Mouse (Mus musculus) cerebellum, adult 8-10 months (tissue): ENCODE results near the gene Afmid.
"Not testable (repeated sequence)": the region's sequence is repeated elsewhere in the genome, so short reads cannot be mapped to it uniquely, and the experiment has no call there.

Experiments used
- DNase-seq: peaks from one replicate; pipeline ENCODE4 v3.0.0; 2022

The Afmid gene

DNA sequence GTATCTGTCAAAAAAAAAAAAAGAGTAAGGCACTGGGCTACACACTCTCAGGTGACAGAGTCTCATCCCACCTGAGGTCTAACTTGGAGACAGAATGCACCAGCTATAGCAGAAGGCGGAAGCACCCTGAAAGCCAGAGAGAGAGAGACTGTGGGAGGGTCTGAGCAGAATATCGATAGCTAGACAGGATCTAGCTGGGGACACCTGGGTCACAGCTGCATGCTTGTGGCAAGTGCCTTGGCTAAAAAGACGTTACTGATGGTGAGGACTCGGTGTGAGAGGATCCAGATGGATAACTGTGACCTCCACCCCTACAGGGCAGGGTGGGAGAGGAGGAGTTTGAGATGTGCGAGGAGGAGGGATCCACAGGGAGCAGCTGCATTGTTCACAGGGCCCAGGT lies 28.8 kb upstream of the Afmid start:
- DNase-seq: no peak

DNA sequence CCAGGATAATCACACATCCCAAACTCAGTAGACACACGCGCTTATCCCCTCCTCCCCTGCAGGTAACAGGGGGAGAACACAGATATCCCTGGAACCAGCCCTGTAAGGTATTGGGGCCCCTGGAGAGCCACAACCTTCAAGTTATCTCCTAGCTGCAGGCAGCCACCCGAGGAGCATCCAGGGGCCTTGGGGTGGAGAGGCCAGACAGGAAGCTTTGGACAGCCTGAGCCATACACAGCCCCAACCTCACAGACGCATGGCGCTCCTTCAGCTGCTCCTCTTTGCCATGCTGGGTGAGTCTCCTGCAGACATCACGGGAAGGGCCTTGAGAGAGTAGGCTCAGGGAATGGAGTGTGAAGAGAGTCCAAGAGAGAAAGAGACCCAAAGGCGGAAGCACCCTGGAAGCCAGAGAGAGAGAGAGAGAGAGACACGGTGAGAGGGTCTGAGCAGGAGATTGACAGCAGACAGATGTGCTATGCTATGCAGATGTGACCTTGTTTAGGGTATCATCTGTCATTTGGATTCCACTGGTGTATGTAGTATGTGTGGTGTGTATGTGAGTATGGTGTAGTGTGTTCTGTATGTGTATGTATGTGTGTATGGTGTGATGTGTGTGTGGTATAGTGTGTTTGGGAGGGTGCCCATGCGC lies 28.1 kb upstream of the Afmid start, which contains the start of gene 6030468B19Rik:
6030468B19Rik (plus strand) TSS at position 150 of the 649 bp plus-strand sequence.
- no peak for DNase-seq

DNA sequence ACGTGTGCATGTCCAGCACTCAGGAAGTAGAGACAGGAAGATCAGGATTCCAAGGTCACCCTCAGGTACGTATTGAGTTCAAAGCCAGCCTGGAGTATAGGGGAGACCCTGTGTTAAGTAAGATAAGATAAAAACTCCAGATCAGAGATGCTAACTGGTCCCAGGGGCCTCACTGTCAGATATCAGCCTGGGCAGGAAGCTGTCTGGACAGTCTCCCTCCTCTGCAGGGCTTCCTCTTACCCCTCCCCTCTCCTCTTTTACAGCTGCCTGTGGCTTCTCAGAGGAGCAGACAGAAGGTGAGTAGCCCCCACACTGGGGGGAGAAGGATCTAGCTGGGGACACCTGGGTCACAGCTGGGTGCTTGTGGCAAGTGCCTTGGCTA lies 27.6 kb upstream of the Afmid start:
- DNase-seq: no peak

DNA sequence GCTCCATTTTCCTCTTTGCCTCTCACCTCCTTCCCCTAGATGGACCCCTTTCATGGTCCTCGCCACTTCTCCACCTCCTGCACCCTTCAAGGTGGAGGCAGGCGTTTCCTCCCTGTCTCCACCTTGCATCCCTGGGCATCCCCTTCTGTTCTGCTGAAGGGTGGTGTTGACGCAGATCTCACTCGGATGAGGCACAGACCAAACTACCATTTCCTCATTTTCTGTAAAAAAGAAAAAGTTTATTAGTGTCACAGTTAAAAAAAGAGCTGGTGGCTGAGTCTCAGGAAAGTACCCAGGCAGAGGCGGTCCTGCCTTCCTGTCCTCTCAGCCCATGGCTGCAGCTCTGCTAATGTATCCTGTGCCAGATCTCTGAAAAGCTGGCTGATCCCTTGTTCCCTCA lies 26.6 kb upstream of the Afmid start:
- DNase-seq: no peak

DNA sequence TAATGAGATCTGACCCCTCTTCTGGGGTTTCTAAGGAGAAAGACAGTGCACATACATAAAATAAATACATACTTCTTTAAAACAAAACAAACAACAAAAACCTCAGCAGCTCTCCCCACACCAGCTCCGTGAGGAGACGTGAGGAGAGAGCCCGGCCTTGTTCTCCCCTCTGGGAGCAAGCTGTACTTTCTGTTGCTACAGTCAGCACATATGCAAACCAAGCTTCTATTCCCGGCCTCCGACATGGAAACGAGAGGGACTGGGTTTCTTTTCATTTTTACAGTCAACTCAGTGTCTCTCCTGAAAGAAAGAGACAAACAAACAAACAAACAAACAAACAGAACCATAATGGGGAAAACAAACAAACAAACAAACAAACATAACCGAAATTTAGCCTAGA lies 25.7 kb upstream of the Afmid start:
- DNase-seq: no peak

DNA sequence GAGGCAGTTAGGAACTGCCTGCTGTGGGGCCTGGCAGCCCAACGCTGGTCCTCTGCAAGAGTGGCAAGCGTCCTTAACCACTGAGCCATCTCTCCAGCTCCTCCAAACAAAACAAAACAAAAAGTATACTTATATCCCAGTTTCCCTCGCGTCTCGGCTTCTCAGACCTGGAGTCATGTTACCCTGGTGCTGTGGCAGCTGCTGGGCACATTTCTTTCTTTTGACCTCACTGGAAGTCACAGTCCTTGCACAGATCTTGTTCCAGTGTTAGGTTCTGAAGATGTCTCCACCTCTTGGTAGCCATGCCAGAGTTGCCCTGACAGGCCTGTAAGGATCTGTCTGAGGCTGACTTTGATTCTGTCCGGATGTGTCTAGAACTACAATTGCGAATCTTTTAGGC lies 24.1 kb upstream of the Afmid start:
- no peak for DNase-seq

DNA sequence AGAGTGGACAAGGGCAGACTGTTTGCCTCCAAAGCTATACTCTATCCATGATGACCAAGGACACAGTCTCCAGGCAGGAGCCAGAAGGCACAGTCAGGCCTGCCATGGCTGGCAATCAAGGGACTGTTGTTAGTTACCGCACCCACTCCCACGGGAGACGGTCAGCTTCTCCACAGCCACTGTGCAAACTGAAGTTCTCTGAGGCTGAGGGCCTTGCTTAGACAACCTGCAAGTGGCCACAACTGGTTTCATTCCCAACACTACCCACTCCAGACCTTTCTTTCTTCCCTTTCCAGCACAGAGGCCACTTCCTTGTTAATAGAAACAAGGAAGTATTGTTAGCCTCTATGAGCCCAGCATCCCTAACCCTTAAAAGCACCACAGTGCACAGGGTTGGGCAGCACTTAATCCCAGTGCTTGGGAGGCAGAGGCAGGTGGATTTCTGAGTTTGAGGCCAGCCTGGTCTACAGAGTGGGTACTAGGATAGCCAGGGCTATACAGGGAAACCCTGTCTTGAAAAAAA lies 22.5 kb upstream of the Afmid start:
- no peak for DNase-seq

DNA sequence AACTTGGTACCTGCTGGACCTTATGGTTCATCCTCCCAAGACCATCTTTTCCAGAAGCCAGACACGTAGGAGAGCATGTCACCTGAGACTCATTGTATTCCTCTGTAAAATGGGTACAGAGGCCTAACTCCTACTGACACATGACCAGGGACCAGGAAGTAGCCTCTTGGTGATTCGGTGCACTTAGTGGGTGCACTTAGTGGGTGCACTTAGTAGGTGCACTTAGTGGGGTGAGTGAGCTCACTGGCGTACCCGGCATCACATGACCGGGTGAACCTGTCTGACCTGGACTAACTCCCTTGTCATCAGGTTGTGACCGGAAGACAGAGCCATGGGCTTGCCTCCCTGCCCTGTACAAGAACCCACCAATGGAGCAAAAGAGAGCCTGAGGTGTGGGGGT lies 18.9 kb upstream of the Afmid start:
- DNase-seq: no peak

DNA sequence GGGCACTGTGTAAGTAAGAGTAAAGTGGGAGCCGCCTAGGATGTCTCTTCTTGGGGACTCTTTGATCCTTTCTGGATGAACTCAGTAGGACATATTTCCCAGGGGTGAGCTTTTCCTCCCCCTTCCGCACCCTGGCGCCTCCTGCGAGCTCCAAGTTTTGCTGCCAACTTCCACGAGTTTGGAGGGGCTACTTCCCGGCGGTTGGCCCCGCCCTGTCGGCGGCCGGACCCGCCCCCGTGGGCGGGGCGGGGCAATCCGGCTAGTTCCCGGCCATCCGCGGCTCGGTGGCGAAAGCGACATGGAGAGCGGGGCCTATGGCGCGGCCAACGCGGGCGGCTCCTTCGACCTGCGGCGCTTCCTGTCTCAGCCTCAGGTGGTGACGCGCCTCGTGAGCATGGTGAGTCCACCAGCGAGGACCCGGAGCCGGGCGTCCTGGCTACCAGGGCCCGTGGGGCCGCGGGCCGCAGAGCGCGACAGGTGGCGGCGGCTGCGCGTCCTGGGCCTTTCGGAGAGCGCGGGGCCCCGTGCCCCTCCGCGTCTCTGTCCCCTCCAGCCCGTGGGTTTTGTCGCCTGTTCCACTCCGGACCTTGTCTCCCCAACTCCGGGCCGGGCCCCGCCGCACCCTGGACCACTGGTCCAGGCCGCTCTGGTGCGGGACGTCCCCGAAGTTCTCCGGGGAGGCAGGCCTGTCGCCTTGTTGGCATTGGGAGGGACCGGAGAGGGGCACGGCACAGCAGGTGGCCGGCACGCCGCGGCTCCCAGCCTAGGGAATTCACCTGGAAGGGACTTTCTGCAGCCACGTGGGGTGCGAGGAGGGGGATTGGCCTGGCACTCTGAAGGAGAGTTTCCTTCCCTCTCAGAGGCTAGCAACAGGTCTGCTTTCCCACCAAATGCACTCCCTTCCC lies 16.1 kb upstream of the Afmid start, which contains the start of the genes Gm20708 and Syngr2:
Gm20708 (plus strand) TSS at position 262 of the 905 bp plus-strand sequence.
Syngr2 (plus strand) TSS at position 262 of the 905 bp plus-strand sequence.
- DNase-seq: peak; percentile 19

DNA sequence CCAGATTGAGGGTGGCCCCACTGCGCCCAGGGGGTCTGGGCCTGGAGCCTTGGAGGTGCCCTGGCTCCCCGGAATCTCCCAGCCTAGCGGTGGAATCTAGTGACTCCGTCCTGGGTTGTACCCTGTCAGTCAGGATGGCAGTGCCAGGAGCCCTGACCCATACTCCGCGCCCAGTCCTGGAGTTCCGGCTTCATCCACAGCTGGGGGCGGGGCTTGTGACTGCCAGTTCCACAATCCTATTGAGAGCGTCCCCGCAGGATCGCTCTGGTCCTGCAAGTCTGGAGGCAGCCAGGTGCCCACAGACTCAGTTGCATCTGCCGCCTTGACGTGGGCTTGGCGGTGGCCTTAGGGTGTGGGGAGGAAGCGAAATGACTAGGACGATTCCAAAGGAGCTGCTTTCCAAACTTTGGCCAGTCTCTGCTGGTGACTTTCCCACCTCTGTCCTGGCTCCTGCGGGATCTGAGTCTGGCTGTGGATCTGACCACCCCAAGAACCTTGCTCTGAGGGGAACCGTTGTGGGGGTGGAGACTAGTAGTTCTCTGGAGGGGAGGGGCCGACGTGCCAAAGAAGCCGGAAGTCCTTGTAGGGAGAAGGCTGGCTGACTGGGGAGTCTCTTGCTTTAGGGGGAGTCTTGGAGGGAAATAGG lies 15.2 kb upstream of the Afmid start:
- DNase-seq: no peak

DNA sequence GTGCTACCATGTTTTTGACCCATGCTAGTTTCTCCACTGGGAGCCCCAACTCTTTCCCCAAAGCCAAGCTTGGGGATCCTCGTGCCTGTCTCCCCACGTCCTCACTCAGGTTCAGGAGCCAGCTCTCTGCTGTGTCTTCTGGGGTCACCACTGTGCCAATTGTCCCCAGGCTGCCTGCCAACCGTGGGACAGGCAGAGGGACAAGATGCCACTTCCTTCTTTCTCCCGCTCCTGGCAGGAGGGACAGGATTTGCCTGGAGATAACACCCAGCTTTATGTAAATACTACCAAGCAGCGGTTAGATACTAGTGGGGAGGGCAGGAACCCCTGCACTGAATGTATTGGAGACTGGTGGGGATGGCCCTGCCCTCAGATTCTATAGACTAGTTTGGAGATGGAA lies 11.9 kb upstream of the Afmid start:
- DNase-seq: no peak

DNA sequence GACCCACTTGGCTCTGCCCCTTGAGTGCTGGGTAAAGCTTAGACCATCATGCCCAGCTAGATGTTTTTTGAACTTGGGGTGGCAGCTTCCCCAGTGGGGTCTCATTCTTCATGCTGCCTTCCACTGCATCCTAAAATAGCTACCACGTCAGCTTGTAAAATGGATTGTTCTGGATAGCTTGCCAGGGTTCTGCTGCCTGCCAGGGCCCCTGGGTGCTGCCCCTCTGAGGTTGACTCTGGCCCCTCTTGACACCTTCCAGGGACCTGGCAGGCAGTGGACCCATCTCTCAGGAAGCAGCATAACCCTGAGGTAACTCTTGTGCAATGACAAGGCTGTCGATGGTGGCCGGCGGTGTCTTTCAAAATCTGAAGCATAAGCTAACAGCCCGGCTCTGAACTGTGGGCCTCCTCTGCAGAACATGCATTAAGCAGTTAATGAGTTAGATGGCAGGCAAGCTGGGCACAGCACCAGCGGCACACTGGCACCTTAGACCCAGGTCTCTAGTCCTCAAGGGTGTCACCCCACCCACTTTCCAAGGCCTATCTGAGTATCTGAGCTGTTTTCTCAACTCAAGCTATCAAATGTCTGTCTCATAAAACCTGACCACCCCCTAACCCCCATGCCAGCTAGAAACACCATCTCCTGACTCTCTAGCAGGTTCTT lies 10.9 kb upstream of the Afmid start:
- no peak for DNase-seq

DNA sequence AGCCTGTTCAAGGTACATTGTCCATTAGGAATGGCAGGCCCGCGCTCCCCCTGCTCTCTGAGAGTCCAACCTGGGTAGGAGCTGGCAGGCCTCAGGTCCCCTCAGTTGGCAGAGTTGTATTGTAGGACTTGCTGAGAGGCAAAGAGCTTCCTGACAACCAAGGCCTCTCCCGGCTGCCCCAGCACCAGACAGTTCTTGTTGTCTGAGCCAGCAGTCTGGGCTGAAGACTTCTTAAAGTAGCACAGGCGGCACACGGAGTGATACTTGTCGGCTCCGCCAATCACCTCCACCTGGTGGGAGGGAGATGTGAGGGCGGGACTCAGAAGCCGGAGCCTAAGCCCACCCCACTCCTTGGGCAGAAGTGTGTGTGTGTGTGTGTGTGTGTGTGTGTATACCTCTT lies 9.9 kb upstream of the Afmid start:
- not testable (repeated sequence) for DNase-seq

DNA sequence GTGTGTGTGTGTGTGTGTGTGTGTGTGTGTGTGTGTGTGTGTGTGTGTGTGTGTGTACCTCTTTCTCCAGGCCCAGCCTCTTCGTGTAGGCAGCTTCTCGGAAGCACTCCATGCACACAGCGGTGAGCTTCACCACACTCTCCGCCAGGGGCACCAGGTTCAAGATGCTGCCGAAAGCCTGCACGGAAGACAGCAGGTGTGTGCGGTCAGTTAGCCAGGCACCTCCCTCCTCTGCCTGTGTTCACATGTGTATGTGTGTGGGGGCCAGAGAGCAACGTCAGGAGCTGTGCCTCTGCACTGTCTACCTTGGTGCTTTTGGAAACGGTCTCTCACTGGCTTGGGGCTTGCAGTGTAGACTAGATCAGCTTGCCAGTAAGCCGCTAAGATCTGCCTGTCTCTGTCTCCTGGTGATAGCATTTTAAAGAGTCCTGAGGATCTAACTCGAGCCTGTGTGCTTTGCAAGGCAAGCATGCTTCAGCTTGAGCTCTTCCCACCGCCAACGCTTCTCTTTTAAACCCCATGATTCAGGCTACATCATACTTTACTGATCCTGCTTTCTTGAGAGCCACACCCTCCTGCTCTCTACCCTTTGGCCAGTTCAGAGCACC lies 9.2 kb upstream of the Afmid start:
- no peak for DNase-seq

DNA sequence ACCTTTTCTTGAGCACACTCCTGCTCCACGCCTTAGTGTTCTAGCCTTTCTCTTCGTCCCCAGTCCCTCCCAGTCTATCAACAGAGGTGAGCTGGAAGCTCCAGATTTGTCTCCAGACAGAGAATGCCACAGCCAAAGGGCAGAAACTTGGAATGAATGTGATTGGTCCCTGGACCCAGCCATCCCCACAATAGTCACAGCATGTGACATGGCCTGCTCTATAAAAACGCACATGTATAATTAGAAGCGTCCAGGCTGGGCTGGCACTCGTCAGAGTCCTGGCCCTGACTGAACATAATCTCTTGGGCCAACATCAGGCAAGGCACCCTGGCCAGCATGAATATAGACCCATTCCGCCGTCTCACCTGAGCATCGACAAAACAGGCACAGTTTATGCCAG lies 6.6 kb upstream of the Afmid start:
- DNase-seq: no peak

DNA sequence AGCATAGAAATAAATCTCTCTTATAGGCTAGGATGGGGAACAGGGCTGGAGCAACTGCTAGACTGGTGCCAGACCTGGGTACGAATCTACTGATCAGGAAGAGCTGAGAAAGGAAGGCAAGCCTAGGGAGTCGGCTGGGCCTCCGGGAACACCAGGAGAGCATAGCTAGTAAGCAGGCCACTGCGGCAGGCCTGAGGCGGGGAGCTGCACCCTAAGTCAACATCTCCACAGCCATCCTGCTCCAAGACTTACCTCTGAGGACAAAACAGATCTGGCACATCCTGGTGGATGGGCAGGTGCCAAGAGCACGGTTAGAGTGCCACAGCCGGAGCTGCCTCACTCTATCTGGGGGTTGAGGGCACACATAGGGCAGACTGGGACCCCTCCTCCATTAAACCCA lies 5.6 kb upstream of the Afmid start:
- DNase-seq: no peak

DNA sequence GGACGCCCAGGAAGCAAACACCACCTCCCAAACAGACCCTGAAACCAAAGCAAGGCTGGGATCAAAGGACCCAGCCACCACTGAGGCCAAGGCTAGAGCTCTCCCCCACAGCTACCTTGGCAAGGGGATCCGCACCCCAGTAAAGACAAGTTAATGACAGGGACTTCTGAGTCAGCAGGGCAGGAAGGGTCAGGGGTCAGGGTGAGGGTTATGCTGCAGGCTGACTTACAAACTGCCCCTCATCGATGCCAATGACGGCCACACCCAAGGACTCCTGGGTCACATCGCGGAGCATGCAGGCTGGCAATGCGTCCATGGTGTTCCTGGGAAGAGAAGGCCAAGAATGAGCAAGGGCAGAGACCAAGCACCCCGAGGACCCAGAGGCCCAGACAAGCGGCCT lies 3.9 kb upstream of the Afmid start:
- DNase-seq: no peak

DNA sequence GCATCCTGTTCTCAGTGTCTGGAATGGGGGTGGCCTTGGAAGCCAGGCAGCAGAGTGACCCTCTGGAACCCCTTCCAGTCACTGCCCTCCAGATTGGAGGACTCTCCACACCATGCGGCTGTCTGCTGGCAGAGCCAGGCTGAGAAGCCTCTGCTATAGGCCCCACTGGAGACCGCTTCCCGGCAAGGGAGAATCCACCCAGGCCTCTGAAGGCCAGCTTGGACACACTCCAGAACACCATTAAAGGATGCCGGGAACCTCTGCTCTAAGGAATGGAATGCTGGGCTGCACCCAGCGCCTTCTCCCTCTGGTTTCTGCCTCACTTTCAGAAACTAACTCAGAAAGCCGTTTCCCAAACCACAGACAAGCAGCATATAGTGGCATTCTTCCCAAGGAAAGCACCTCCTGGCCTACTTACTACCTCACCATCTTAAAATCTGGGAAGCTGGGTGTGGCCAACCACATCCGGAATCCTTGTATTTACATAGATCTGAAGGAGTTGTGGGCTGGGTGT lies 2.9 kb upstream of the Afmid start:
- no peak for DNase-seq

DNA sequence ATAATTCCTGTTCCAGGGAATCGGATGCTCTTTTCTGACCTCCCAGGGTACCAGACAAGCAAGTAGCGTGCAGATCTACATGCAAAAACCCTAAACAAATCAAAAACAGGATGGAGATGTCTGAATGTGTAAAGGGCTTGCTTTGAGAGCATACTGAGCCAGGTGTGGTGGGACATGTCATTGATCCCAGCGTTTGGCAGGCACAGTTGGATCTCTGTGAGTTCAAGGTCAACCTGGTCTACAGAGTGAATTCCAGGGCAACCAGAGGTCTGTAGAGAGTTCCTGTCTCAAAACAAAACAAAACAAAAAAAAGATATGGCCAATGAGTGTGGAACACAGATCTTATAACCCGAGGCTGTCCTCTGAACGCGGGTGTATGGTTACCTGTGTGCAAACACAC lies 2.3 kb upstream of the Afmid start:
- no peak for DNase-seq

DNA sequence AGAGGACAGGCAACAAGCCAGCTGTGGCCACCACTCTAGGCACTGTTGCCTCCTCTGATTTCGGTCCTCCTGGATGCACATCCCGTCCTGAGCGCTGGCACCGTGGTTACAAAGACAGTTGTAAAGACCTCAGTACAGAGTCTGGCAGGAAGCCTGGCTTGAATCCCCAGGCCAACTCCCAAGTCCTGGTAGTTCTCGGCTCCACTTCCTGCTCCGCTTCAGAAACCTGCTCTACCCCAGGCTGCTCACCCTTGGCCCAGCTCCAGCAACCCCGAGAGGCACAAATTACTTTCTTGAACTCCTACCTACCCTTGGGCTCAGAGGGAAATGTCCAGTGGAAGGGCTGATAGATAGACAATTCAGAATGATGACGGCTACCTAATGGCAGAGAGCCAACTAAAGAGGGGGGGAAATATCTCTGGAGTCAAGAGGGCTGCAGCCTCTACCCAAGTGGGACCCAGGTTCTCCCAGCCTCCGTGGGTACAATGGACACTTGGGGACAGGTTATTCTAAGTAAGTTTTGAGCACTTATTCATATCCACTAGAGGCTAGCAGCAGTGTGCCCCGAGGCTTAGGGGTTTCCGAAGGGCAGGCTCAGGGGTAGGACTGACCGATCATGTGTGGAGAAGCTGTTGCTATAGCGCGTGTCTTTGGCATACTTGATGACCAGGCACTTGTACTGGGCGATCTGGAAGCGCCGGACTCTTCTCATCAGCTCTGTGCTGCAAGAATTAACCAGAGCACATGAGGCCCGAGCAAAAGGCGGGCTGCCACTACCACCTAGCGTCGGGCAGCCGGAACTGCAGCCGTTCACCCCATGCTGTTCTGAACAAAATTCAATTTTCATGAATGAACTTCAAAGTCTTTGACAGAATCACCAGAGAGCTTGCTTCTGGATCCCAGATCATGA lies 1.4 kb upstream of the Afmid start:
- DNase-seq: peak; percentile 74

DNA sequence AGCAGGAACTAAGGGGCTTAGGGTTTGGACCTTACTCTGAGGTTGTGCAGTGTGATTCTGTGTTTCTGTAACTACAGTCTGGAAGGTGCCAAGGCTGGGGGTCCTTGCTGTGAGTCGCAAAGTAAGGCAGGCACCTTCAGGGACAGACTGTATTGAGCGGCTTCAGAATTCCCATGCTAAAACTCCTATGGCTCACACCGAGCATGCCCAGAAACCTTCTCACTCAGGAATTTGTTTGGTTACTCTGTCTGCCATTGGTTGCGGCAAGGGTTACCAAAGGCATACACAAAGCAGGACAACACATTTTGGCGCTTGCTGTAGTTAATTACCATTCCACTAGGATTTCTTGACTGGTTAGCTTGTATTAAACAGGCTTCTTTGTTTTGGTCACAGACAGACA lies 440 bp downstream of the Afmid start:
- DNase-seq: no peak
